Mouse (Mus musculus): ENCODE data around the gene Cish.

- TF ChIP-seq CTCF (IDR thresholded peaks at IDR 0.05; ENCODE audit: low read depth) (no peak), EP300 (IDR thresholded peaks at IDR 0.05; ENCODE audit: low read depth) (no peak)
These were observed 17.2 kb downstream of the Cish start for GRCm38 (mm10) chr9:107312811-107313584.

All from liver, embryonic 14.5 days (tissue).